Mouse (Mus musculus) monocyte, adult 2 months (primary cell): Measurements from ENCODE around the gene Ephx1.
"Not testable (repeated sequence)": the region's sequence is repeated elsewhere in the genome, so short reads cannot be mapped to it uniquely, and the experiment has no call there.

Experiments
- DNase-seq, 2 experiments: peaks; one replicate each; pipeline ENCODE4 v3.0.0; 2022; ENCODE audit warnings: low spot score in 2 of 2, low read depth in 1 of 2

Gene Ephx1

GRCm38 (mm10) chr1:180938781-180939180 lies 81.9 kb downstream of the Ephx1 start:
- DNase-seq, result not testable (repeated sequence)

- not testable (repeated sequence) for DNase-seq
Measured at GRCm38 (mm10) chr1:180937631-180938030, 83.1 kb downstream of the Ephx1 start.

GRCm38 (mm10) chr1:180936610-180937398 lies 83.9 kb downstream of the Ephx1 start:
- DNase-seq, result not testable (repeated sequence)

GRCm38 (mm10) chr1:180934467-180935419 lies 86.0 kb downstream of the Ephx1 start, which contains the start of gene Lefty1:
Lefty1 (plus strand) TSS chr1:180935022.
- no peak for DNase-seq

- DNase-seq, result no peak
Measured at GRCm38 (mm10) chr1:180933659-180934058, 87.0 kb downstream of the Ephx1 start.

- DNase-seq, result no peak
Measured at GRCm38 (mm10) chr1:180931106-180931505, 89.6 kb downstream of the Ephx1 start.

GRCm38 (mm10) chr1:180929599-180929998 lies 91.1 kb downstream of the Ephx1 start:
- no peak for DNase-seq

- DNase-seq, result no peak
Measured at GRCm38 (mm10) chr1:180926286-180926685, 94.4 kb downstream of the Ephx1 start.
